Mouse (Mus musculus) C2C12 (cell line): ENCODE results near the gene BC037034.

ENCODE experiments used
- CTCF ChIP-seq: IDR thresholded peaks from one replicate; pipeline ENCODE4 v1.5.1; 2011; ENCODE audit not compliant: control insufficient read depth, insufficient read depth, insufficient read length
- MAX ChIP-seq: IDR thresholded peaks from one replicate; pipeline ENCODE4 v1.6.1; 2011; ENCODE audit warnings: mild to moderate bottlenecking, control low read depth
- MYOD1 ChIP-seq: IDR thresholded peaks from one replicate; pipeline ENCODE4 v1.6.1; 2011; ENCODE audit warnings: low read depth; ENCODE audit not compliant: control insufficient read depth, insufficient read length
- USF1 ChIP-seq: IDR thresholded peaks from one replicate; pipeline ENCODE4 v1.6.1; 2011; ENCODE audit warnings: low read depth, mild to moderate bottlenecking, control low read depth, moderate library complexity

GRCm38 (mm10) chr5:138256966-138257584 lies 6.8 kb downstream of the BC037034 start:
- TF ChIP-seq CTCF (no peak), USF1 (no peak), MAX (no peak), MYOD1 (no peak)
